Mouse (Mus musculus) midbrain, embryonic 10.5 days (tissue): Measurements from ENCODE around the gene Akap8. TPM values are rescaled to one million over a fixed set of nuclear protein-coding genes. Genes with fewer than 3 reads are reported as not detected.
A peak's percentile ranks its signal among the peaks of the same experiment; 100 is the strongest.

Experiments
- DNase-seq: peaks from one replicate; pipeline ENCODE4 v3.0.0-alpha.2; 2017; ENCODE audit warnings: low spot score
- H3K27ac ChIP-seq: fragments of 300-500 bp; sonication (generic); replicated peaks from 2 replicates; pipeline ENCODE4 v1.5.1; 2016; ENCODE audit warnings: mild to moderate bottlenecking
- H3K27me3 ChIP-seq: fragments of 300-500 bp; sonication (generic); 2 replicates; pipeline ENCODE4 v1.6.1; 2016; ENCODE audit warnings: low read depth, mild to moderate bottlenecking; ENCODE audit not compliant: poor library complexity, severe bottlenecking
- H3K36me3 ChIP-seq: fragments of 300-500 bp; sonication (generic); 2 replicates; pipeline ENCODE4 v1.6.1; 2016; ENCODE audit warnings: mild to moderate bottlenecking, moderate library complexity
- H3K4me1 ChIP-seq: fragments of 300-500 bp; sonication (generic); 2 replicates; pipeline ENCODE4 v1.6.1; 2016
- H3K4me3 ChIP-seq: fragments of 300-500 bp; sonication (generic); 2 replicates; pipeline ENCODE4 v1.5.1; 2016; ENCODE audit warnings: mild to moderate bottlenecking, moderate library complexity
- H3K9me3 ChIP-seq: fragments of 300-500 bp; sonication (generic); replicated peaks from 2 replicates; pipeline ENCODE4 v1.6.1; 2016; ENCODE audit warnings: mild to moderate bottlenecking
- WGBS: fragments of 180-500 bp; shearing (Covaris S2); methylation state at CpG from one replicate; pipeline ENCODE4 v1.1.7; 2016; 5-methylcytosine and 5-hydroxymethylcytosine counted together
- polyA plus RNA-seq: library from polyadenylated mRNA; unstranded; fragments of >200 nt; fragmentation: Nextera tagmentation; extraction: Ambion mirVana; gene quantifications from 2 replicates; pipeline ENCODE4 v1.2.1, GENCODE M21; 2016

The Akap8 gene
- polyA plus RNA-seq, 1 experiment from 2014 or later = 130 TPM

DNA sequence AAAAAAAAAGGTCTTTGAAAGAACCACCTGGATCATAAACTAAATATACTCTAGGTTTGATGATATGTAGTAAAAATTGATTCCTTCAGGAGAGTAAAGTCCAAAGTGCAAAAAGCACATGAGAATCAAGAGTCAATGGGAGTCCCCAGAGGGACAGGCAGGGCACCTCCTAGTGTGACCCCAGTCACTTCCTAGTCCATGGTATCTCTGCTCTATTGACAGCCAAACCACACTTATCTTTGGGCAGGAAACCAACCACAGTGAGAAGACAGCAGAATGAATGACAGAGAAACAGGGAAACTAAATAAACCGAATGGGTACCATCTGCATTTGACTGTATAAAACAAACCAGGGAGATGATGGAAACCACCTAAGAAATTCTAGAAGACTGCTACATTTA is 19.1 kb upstream of the Akap8 start:
- Histone ChIP-seq H3K27me3 (no peaks in the 10 kb centered on the region), H3K9me3 (no peaks in the 10 kb centered on the region), H3K4me1 (no peaks in the 10 kb centered on the region), H3K36me3 (peaks cover 87% of the 10 kb centered on the region), H3K4me3 (no peak overlapping the region), H3K27ac (no peak overlapping the region)
- WGBS = 88% methylated on average over 1 of the region's 1 CpGs
- DNase-seq = no peak

DNA sequence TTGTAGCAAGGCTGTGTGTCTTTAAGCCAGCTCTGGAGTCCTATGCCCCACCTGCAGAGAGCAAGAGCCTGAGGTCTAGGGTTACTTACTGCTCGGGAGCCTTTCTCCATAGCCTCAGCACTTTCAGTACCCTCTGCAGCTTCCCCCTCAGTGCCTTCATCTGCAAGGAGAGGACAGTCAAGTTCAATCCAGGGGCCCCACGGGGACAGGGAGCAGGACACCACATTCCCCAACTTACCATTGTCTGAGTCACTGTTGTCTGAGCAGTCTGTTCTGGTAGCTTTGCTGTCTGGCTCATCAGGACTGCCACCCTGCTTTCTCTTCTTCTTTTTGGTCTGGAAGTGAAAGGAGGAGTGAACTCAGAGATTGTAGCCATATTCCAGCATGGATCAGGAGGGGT is 14.8 kb upstream of the Akap8 start:
- 93% methylated on average over 2 of the region's 2 CpGs for WGBS
- Histone ChIP-seq H3K27me3 (no peaks in the 10 kb centered on the region), H3K4me1 (no peaks in the 10 kb centered on the region), H3K27ac (no peak overlapping the region), H3K4me3 (no peak overlapping the region), H3K36me3 (peaks cover 89% of the 10 kb centered on the region), H3K9me3 (no peaks in the 10 kb centered on the region)
- DNase-seq = no peak

GRCm38 (mm10) chr17:32334921-32335320 is 13.9 kb upstream of the Akap8 start:
- no peak overlapping the region for H3K4me3 ChIP-seq
- DNase-seq = no peak
- no peaks in the 10 kb centered on the region for H3K27me3 ChIP-seq
- no peak overlapping the region for H3K27ac ChIP-seq
- H3K36me3 ChIP-seq = peaks cover 95% of the 10 kb centered on the region
- H3K9me3 ChIP-seq = no peaks in the 10 kb centered on the region
- WGBS = 95% methylated on average over 12 of the region's 12 CpGs
- H3K4me1 ChIP-seq = no peaks in the 10 kb centered on the region

GRCm38 (mm10) chr17:32333675-32334303 is 12.8 kb upstream of the Akap8 start:
- Histone ChIP-seq H3K4me3 (no peak overlapping the region), H3K36me3 (peaks cover 98% of the 10 kb centered on the region)

GRCm38 (mm10) chr17:32327501-32327900 is 6.5 kb upstream of the Akap8 start:
- DNase-seq = no peak
- Histone ChIP-seq H3K36me3 (peaks cover 92% of the 10 kb centered on the region), H3K9me3 (no peaks in the 10 kb centered on the region), H3K27ac (no peak overlapping the region), H3K4me1 (peaks cover 4% of the 10 kb centered on the region), H3K27me3 (no peaks in the 10 kb centered on the region), H3K4me3 (no peak overlapping the region)

More at GRCm38 (mm10) chr17:32333675-32334303, 12.8 kb upstream of the Akap8 start:
- Histone ChIP-seq H3K9me3 (no peaks in the 10 kb centered on the region), H3K27me3 (no peaks in the 10 kb centered on the region), H3K4me1 (no peaks in the 10 kb centered on the region), H3K27ac (no peak overlapping the region)
- WGBS = 93% methylated on average over 31 of the region's 31 CpGs
- no peak for DNase-seq

DNA sequence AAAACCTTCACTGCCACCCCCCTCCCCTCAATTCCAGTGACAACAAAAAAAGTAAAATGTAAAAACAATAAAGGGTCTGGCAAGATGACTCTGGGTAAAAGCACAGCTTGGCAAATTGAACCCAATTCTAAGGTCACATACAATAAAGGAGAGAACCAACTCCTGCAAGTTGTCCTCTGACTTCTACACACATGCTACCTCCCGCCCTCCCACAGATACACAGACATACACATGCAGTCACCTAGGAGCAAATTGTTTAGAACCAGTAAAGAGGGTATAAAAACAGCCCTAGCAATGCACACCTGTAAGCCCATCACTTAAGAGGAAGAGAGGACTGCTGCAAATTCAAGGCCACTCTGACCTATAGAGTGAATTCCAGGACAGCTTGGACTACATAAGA is 1.8 kb upstream of the Akap8 start:
- H3K4me3 ChIP-seq = no peak overlapping the region
- no peak overlapping the region for H3K27ac ChIP-seq
- WGBS = 89% methylated on average over 1 of the region's 1 CpGs
- peaks cover 60% of the 10 kb centered on the region for H3K36me3 ChIP-seq
- no peaks in the 10 kb centered on the region for H3K9me3 ChIP-seq
- peaks cover 33% of the 10 kb centered on the region for H3K4me1 ChIP-seq
- H3K27me3 ChIP-seq = no peaks in the 10 kb centered on the region
- DNase-seq = no peak

GRCm38 (mm10) chr17:32321836-32322235 is 798 bp upstream of the Akap8 start:
- H3K36me3 ChIP-seq = peaks cover 60% of the 10 kb centered on the region
- H3K4me1 ChIP-seq = peaks cover 33% of the 10 kb centered on the region
- no peaks in the 10 kb centered on the region for H3K27me3 ChIP-seq
- H3K27ac ChIP-seq = peak overlapping the region; percentile 97
- peak overlapping the region; percentile 96 for H3K4me3 ChIP-seq
- H3K9me3 ChIP-seq = no peaks in the 10 kb centered on the region
- DNase-seq = no peak
- WGBS = 32% methylated on average over 6 of the region's 6 CpGs

GRCm38 (mm10) chr17:32321390-32321734 is 324 bp upstream of the Akap8 start:
- WGBS = 1% methylated on average over 22 of the region's 23 CpGs
- peak overlapping the region; percentile 96 for H3K4me3 ChIP-seq
- H3K9me3 ChIP-seq = no peaks in the 10 kb centered on the region
- H3K27ac ChIP-seq = peak overlapping the region; percentile 97
- H3K27me3 ChIP-seq = no peaks in the 10 kb centered on the region
- peaks cover 33% of the 10 kb centered on the region for H3K4me1 ChIP-seq
- H3K36me3 ChIP-seq = peaks cover 60% of the 10 kb centered on the region
- no peak for DNase-seq

DNA sequence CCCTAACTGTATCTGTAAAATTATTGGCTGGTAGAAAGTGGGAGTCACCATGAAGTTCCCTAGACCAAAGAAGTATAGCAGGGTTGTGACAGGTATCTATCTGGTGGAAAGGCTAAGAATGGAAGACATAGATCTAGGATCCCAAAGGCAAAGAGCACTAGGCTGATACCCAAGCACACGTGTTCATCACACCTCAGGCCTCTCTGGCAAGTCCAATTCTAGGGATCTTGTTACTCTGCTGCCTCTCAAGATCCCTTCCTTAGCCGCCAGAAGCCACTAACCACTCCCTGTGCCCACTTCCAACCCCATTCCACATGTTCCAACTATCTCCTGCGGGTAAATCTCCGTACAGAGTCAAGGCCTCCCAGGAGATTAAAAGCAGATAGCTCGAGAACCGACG is 1.1 kb downstream of the Akap8 start:
- Histone ChIP-seq H3K4me1 (peaks cover 33% of the 10 kb centered on the region), H3K27ac (peak overlapping the region; percentile 97), H3K4me3 (peak overlapping the region; percentile 96), H3K27me3 (no peaks in the 10 kb centered on the region), H3K9me3 (no peaks in the 10 kb centered on the region), H3K36me3 (peaks cover 61% of the 10 kb centered on the region)
- WGBS = 0% methylated on average over 7 of the region's 7 CpGs
- DNase-seq = peak; percentile 22

- H3K27ac ChIP-seq = no peak overlapping the region
- H3K36me3 ChIP-seq = peaks cover 65% of the 10 kb centered on the region
- DNase-seq = no peak
- no peaks in the 10 kb centered on the region for H3K9me3 ChIP-seq
- peaks cover 31% of the 10 kb centered on the region for H3K4me1 ChIP-seq
- no peak overlapping the region for H3K4me3 ChIP-seq
- H3K27me3 ChIP-seq = no peaks in the 10 kb centered on the region
- WGBS = 93% methylated on average over 3 of the region's 3 CpGs
Observed at GRCm38 (mm10) chr17:32317708-32318107, 3.3 kb downstream of the Akap8 start.

GRCm38 (mm10) chr17:32317032-32317431 is 4.0 kb downstream of the Akap8 start:
- Histone ChIP-seq H3K4me3 (no peak overlapping the region), H3K4me1 (peaks cover 24% of the 10 kb centered on the region), H3K9me3 (no peaks in the 10 kb centered on the region), H3K27ac (no peak overlapping the region), H3K36me3 (peaks cover 72% of the 10 kb centered on the region), H3K27me3 (no peaks in the 10 kb centered on the region)
- DNase-seq = no peak
- WGBS = 96% methylated on average over 8 of the region's 8 CpGs

- Histone ChIP-seq H3K4me3 (no peak overlapping the region), H3K36me3 (peaks cover 86% of the 10 kb centered on the region), H3K27me3 (no peaks in the 10 kb centered on the region), H3K27ac (no peak overlapping the region), H3K4me1 (peaks cover 15% of the 10 kb centered on the region), H3K9me3 (no peaks in the 10 kb centered on the region)
- no peak for DNase-seq
- 97% methylated on average over 5 of the region's 5 CpGs for WGBS
Observed at GRCm38 (mm10) chr17:32315560-32315959, 5.5 kb downstream of the Akap8 start.

- Histone ChIP-seq H3K9me3 (no peaks in the 10 kb centered on the region), H3K36me3 (peaks cover 98% of the 10 kb centered on the region), H3K27me3 (no peaks in the 10 kb centered on the region), H3K4me3 (no peak overlapping the region), H3K4me1 (peaks cover 5% of the 10 kb centered on the region), H3K27ac (no peak overlapping the region)
- WGBS = 86% methylated on average over 5 of the region's 5 CpGs
- no peak for DNase-seq
Observed at GRCm38 (mm10) chr17:32313892-32314291, 7.1 kb downstream of the Akap8 start.

- 95% methylated on average over 8 of the region's 8 CpGs for WGBS
- Histone ChIP-seq H3K4me1 (no peaks in the 10 kb centered on the region), H3K4me3 (no peak overlapping the region), H3K27me3 (no peaks in the 10 kb centered on the region), H3K36me3 (peaks cover 100% of the 10 kb centered on the region), H3K9me3 (no peaks in the 10 kb centered on the region), H3K27ac (no peak overlapping the region)
- DNase-seq = no peak
Observed at GRCm38 (mm10) chr17:32312801-32313200, 8.2 kb downstream of the Akap8 start.
